Mouse (Mus musculus) natural killer cell, adult 2 months (primary cell): Measurements from ENCODE around the gene Tfdp2.
A peak's percentile ranks its signal among the peaks of the same experiment; 100 is the strongest.
"Not testable (repeated sequence)": the region's sequence is repeated elsewhere in the genome, so short reads cannot be mapped to it uniquely, and the experiment has no call there.

Source experiments
- DNase-seq, 2 experiments: peaks; one replicate each; pipeline ENCODE4 v3.0.0; 2022; ENCODE audit warnings: low spot score in 2 of 2

Gene Tfdp2

GRCm38 (mm10) chr9:96195885-96196622 lies at the start of gene Tfdp2:
Gene Tfdp2, plus strand, starts transcription at chr9:96196275.
- DNase-seq = peak; percentile 65 to 77

GRCm38 (mm10) chr9:96152801-96153200 lies 43.3 kb upstream of the Tfdp2 start:
- no peak for DNase-seq

GRCm38 (mm10) chr9:96158431-96158830 lies 37.6 kb upstream of the Tfdp2 start:
- DNase-seq = no peak

GRCm38 (mm10) chr9:96159047-96159446 lies 37.0 kb upstream of the Tfdp2 start:
- DNase-seq = no peak

GRCm38 (mm10) chr9:96160767-96161166 lies 35.3 kb upstream of the Tfdp2 start:
- DNase-seq = no peak

- no peak for DNase-seq
Observed at GRCm38 (mm10) chr9:96162421-96162820, 33.7 kb upstream of the Tfdp2 start.

GRCm38 (mm10) chr9:96163443-96163842 lies 32.6 kb upstream of the Tfdp2 start:
- no peak for DNase-seq

GRCm38 (mm10) chr9:96163983-96164382 lies 32.1 kb upstream of the Tfdp2 start:
- not testable (repeated sequence) for DNase-seq

- peak; percentile 53 to 67 for DNase-seq
Observed at GRCm38 (mm10) chr9:96167168-96167585, 28.9 kb upstream of the Tfdp2 start.

GRCm38 (mm10) chr9:96170600-96170999 lies 25.5 kb upstream of the Tfdp2 start:
- DNase-seq = no peak

- no peak for DNase-seq
Observed at GRCm38 (mm10) chr9:96184909-96185308, 11.2 kb upstream of the Tfdp2 start.

- DNase-seq = no peak
Observed at GRCm38 (mm10) chr9:96186701-96187100, 9.4 kb upstream of the Tfdp2 start.

GRCm38 (mm10) chr9:96196636-96197181 lies 634 bp downstream of the Tfdp2 start:
- peak; percentile 20 to 40 for DNase-seq

- DNase-seq = no peak
Observed at GRCm38 (mm10) chr9:96197806-96198205, 1.7 kb downstream of the Tfdp2 start.

- no peak for DNase-seq
Observed at GRCm38 (mm10) chr9:96203663-96204062, 7.6 kb downstream of the Tfdp2 start.

GRCm38 (mm10) chr9:96207428-96207827 lies 11.4 kb downstream of the Tfdp2 start:
- DNase-seq = no peak

GRCm38 (mm10) chr9:96213036-96213645 lies 17.1 kb downstream of the Tfdp2 start:
- DNase-seq = no peak

GRCm38 (mm10) chr9:96214171-96214570 lies 18.1 kb downstream of the Tfdp2 start:
- DNase-seq = no peak

GRCm38 (mm10) chr9:96217299-96217698 lies 21.2 kb downstream of the Tfdp2 start:
- DNase-seq = no peak

GRCm38 (mm10) chr9:96217799-96218198 lies 21.7 kb downstream of the Tfdp2 start:
- DNase-seq = no peak

- DNase-seq = no peak
Observed at GRCm38 (mm10) chr9:96219114-96219669, 23.1 kb downstream of the Tfdp2 start.

GRCm38 (mm10) chr9:96220419-96220818 lies 24.3 kb downstream of the Tfdp2 start:
- DNase-seq = no peak

- DNase-seq = no peak
Observed at GRCm38 (mm10) chr9:96223302-96223701, 27.2 kb downstream of the Tfdp2 start.
